Mouse (Mus musculus): Measurements from ENCODE around the gene Gm21983.
A peak's percentile ranks its signal among the peaks of the same experiment; 100 is the strongest.

The Gm21983 gene

GRCm38 (mm10) chr7:27161744-27162143 lies 19.1 kb downstream of the Gm21983 start:
- no peak for DNase-seq (ENCODE audit: low read depth, low spot score)

GRCm38 (mm10) chr7:27160921-27161320 lies 20.0 kb downstream of the Gm21983 start:
- no peak for DNase-seq (ENCODE audit: low read depth, low spot score)

- peak; percentile 73 for DNase-seq (ENCODE audit: low read depth, low spot score)
Measured at GRCm38 (mm10) chr7:27159882-27160281, 21.0 kb downstream of the Gm21983 start.

- no peak for DNase-seq (ENCODE audit: low read depth, low spot score)
Measured at GRCm38 (mm10) chr7:27159256-27159655, 21.6 kb downstream of the Gm21983 start.

- DNase-seq (ENCODE audit: low read depth, low spot score) = no peak
Measured at GRCm38 (mm10) chr7:27158171-27158570, 22.7 kb downstream of the Gm21983 start.

- DNase-seq (ENCODE audit: low read depth, low spot score) = no peak
Measured at GRCm38 (mm10) chr7:27156005-27156404, 24.9 kb downstream of the Gm21983 start.

- DNase-seq (ENCODE audit: low read depth, low spot score) = no peak
Measured at GRCm38 (mm10) chr7:27153205-27153764, 27.6 kb downstream of the Gm21983 start, which contains the start of gene Cyp2t4. Gene Cyp2t4, plus strand, starts transcription at chr7:27153714.

GRCm38 (mm10) chr7:27136410-27136996 lies 44.4 kb downstream of the Gm21983 start:
- no peak for DNase-seq (ENCODE audit: low read depth, low spot score)

- no peak for DNase-seq (ENCODE audit: low read depth, low spot score)
Measured at GRCm38 (mm10) chr7:27133757-27134156, 47.1 kb downstream of the Gm21983 start.

- DNase-seq (ENCODE audit: low read depth, low spot score) = no peak
Measured at GRCm38 (mm10) chr7:27133156-27133555, 47.7 kb downstream of the Gm21983 start.

GRCm38 (mm10) chr7:27132588-27132987 lies 48.3 kb downstream of the Gm21983 start:
- peak; percentile 72 for DNase-seq (ENCODE audit: low read depth, low spot score)

- DNase-seq (ENCODE audit: low read depth, low spot score) = no peak
Measured at GRCm38 (mm10) chr7:27131387-27131786, 49.5 kb downstream of the Gm21983 start.

GRCm38 (mm10) chr7:27130521-27131370 lies 50.1 kb downstream of the Gm21983 start:
- no peak for DNase-seq (ENCODE audit: low read depth, low spot score)

- DNase-seq (ENCODE audit: low read depth, low spot score) = no peak
Measured at GRCm38 (mm10) chr7:27129811-27130210, 51.1 kb downstream of the Gm21983 start.

- no peak for DNase-seq (ENCODE audit: low read depth, low spot score)
Measured at GRCm38 (mm10) chr7:27128946-27129345, 51.9 kb downstream of the Gm21983 start.

- no peak for DNase-seq (ENCODE audit: low read depth, low spot score)
Measured at GRCm38 (mm10) chr7:27128162-27128561, 52.7 kb downstream of the Gm21983 start.

- no peak for DNase-seq (ENCODE audit: low read depth, low spot score)
Measured at GRCm38 (mm10) chr7:27124969-27125368, 55.9 kb downstream of the Gm21983 start.

GRCm38 (mm10) chr7:27124305-27124832 lies 56.5 kb downstream of the Gm21983 start:
- DNase-seq (ENCODE audit: low read depth, low spot score) = no peak

GRCm38 (mm10) chr7:27119676-27120075 lies 61.2 kb downstream of the Gm21983 start, which contains the start of gene Cyp2f2:
Gene Cyp2f2, plus strand, starts transcription at chr7:27119909.
- DNase-seq (ENCODE audit: low read depth, low spot score) = no peak
